Mouse (Mus musculus) brain, embryonic 14.5 days (tissue): Measurements from ENCODE around the gene Tbx6. TPM values are rescaled to one million over a fixed set of nuclear protein-coding genes. Genes with fewer than 3 reads are reported as not detected.

ENCODE experiments used
- DNase-seq: peaks from one replicate; pipeline ENCODE4 v3.0.0-alpha.2; 2011; ENCODE audit warnings: low read depth
- CTCF ChIP-seq: fragments of 200-500 bp; IDR thresholded peaks from 2 replicates; pipeline ENCODE4 v1.5.1; 2012; ENCODE audit warnings: inconsistent platforms, mild to moderate bottlenecking, moderate library complexity, borderline replicate concordance; ENCODE audit not compliant: insufficient read depth, insufficient read length; ENCODE audit errors: extremely low read depth
- POLR2A ChIP-seq: fragments of 200-500 bp; IDR thresholded peaks from 2 replicates; pipeline ENCODE4 v1.6.1; 2012; ENCODE audit warnings: mild to moderate bottlenecking, inconsistent platforms, borderline replicate concordance; ENCODE audit not compliant: poor library complexity, insufficient read depth, insufficient read length, severe bottlenecking; ENCODE audit errors: extremely low read depth
- polyA plus RNA-seq: library from polyadenylated mRNA; depleted of rRNA; stranded (reverse); fragments of >200 nt; gene quantifications from 2 replicates; pipeline ENCODE4 v1.2.3, GENCODE M21; 2012

Tbx6 gene
- polyA plus RNA-seq, 1 experiment, result 1.6 TPM

GRCm38 (mm10) chr7:126808703-126809455, 27.6 kb downstream of the Tbx6 start:
- DNase-seq, result peak; percentile 97
- no peak for TF ChIP-seq CTCF
- peak; percentile 42; the same call in 1 of the 2 replicates for TF ChIP-seq POLR2A

GRCm38 (mm10) chr7:126809723-126810369, 28.6 kb downstream of the Tbx6 start:
- TF ChIP-seq CTCF, result no peak
- no peak for TF ChIP-seq POLR2A
- DNase-seq, result no peak

- TF ChIP-seq CTCF (no peak), POLR2A (no peak)
- no peak for DNase-seq
These were observed 34.5 kb downstream of the Tbx6 start for GRCm38 (mm10) chr7:126815726-126816222.

- TF ChIP-seq POLR2A, result no peak
- TF ChIP-seq CTCF, result no peak
- no peak for DNase-seq
These were observed 35.2 kb downstream of the Tbx6 start for GRCm38 (mm10) chr7:126816494-126816893.

- no peak for TF ChIP-seq CTCF
- TF ChIP-seq POLR2A, result no peak
These were observed 36.3 kb downstream of the Tbx6 start for GRCm38 (mm10) chr7:126817595-126817994.

GRCm38 (mm10) chr7:126818818-126819217, 37.5 kb downstream of the Tbx6 start:
- DNase-seq, result no peak
- TF ChIP-seq POLR2A, result no peak
- peak; percentile 14; the same call in 1 of the 2 replicates for TF ChIP-seq CTCF

More at GRCm38 (mm10) chr7:126817595-126817994, 36.3 kb downstream of the Tbx6 start:
- DNase-seq, result no peak

- TF ChIP-seq CTCF (peak; percentile 98), POLR2A (no peak)
- DNase-seq, result peak; percentile 84
These were observed 40.7 kb downstream of the Tbx6 start for GRCm38 (mm10) chr7:126821835-126822511.

- TF ChIP-seq CTCF, result no peak
- no peak for TF ChIP-seq POLR2A
- DNase-seq, result no peak
These were observed 41.5 kb downstream of the Tbx6 start for GRCm38 (mm10) chr7:126822741-126823140.

- TF ChIP-seq POLR2A (peak; percentile 48; the same call in 1 of the 2 replicates), CTCF (no peak)
- DNase-seq, result peak; percentile 85
These were observed 42.0 kb downstream of the Tbx6 start for GRCm38 (mm10) chr7:126823202-126823711.

GRCm38 (mm10) chr7:126823940-126824339, 42.7 kb downstream of the Tbx6 start:
- no peak for DNase-seq
- TF ChIP-seq CTCF, result no peak
- TF ChIP-seq POLR2A, result no peak

GRCm38 (mm10) chr7:126825403-126825802, 44.1 kb downstream of the Tbx6 start:
- TF ChIP-seq POLR2A (no peak), CTCF (no peak)
- DNase-seq, result no peak
